Mouse (Mus musculus): Measurements from ENCODE around the gene Fmn2. TPM values are rescaled to one million over a fixed set of nuclear protein-coding genes. Genes with fewer than 3 reads are reported as not detected.

Fmn2 gene
- 0.77 to 1.6 TPM (median 0.89 TPM) in 4 replicates for total RNA-seq (2023)

DNA sequence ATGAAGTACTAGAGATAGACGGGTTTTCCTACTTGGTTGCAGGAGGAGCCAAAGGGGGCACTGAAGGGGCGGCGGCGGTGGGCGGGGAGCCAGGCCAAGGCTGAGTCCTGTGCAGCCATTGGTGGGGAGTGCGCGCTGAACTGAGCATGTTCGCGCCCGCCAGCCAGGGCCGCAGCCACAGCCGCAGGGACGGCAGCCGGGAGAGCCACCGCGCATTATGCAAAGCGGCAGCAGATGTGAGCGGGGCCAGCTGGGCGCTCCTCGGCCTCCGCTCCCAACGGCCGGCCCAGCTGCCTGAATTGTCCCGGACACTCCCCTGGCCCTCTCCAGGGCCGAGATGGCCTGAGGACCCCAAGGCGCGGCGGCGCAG, at the start of gene Fmn2:
Gene Fmn2, plus strand, starts transcription at position 165 of the 370 bp plus-strand sequence.

Other genes starting within 250 kb of the Fmn2 start
- gene Olfr419, start 249.8 kb upstream of the Fmn2 start, total RNA-seq (2023), result not detected in 4 replicates
- not detected in 4 replicates for gene Mptx1, start 171.3 kb upstream of the Fmn2 start, total RNA-seq (2023)
- gene Olfr417, start 136.7 kb upstream of the Fmn2 start, total RNA-seq (2023), result not detected in 4 replicates
- not detected in 4 replicates for gene Olfr248, start 110.8 kb upstream of the Fmn2 start, total RNA-seq (2023)
- not detected in 4 replicates for gene Olfr414, start 77.8 kb upstream of the Fmn2 start, total RNA-seq (2023)
- not detected in 4 replicates for gene Olfr220, start 59.7 kb upstream of the Fmn2 start, total RNA-seq (2023)

Measured in B cell, adult 62 days (primary cell).